Mouse (Mus musculus): ENCODE results near the gene Tmem53. TPM values are rescaled to one million over a fixed set of nuclear protein-coding genes. Genes with fewer than 3 reads are reported as not detected.

Gene Tmem53
- polyA plus RNA-seq, 1 experiment from 2014 or later, result 11.6 TPM

- Histone ChIP-seq H3K4me3 (ENCODE audit: low read depth, low read length) (no peak overlapping the region), H3K9ac (ENCODE audit: low read length) (no peak overlapping the region), H3K27me3 (ENCODE audit: control insufficient read depth, insufficient read depth, low read length) (no peaks in the 10 kb centered on the region), H3K4me2 (ENCODE audit: low read depth, severe bottlenecking) (no peak overlapping the region), H3K9me3 (ENCODE audit: control insufficient read depth, low read length) (no peaks in the 10 kb centered on the region), H3K27ac (replicated peaks; ENCODE audit: low read depth, low read length) (no peak overlapping the region), H3K4me1 (ENCODE audit: control insufficient read depth, insufficient read depth, low read length) (peaks cover 11% of the 10 kb centered on the region), H3K36me3 (ENCODE audit: control insufficient read depth, insufficient read depth, low read length) (no peaks in the 10 kb centered on the region; the same call in 1 of the 2 replicates)
- WGBS, result 87% methylated on average over 2 of the region's 2 CpGs
- no peak for DNase-seq (ENCODE audit: low spot score)
- no peak for ATAC-seq (ENCODE audit: insufficient number of reproducible peaks, low FRiP score, low TSS enrichment, low read depth)
Measured at GRCm38 (mm10) chr4:117291696-117292095, 39.9 kb downstream of the Tmem53 start.

- 79% methylated on average over 19 of the region's 19 CpGs for WGBS
- no peak for DNase-seq (ENCODE audit: low spot score)
- no peak overlapping the region for H3K27ac ChIP-seq (replicated peaks; ENCODE audit: low read depth, low read length)
- H3K9ac ChIP-seq (ENCODE audit: low read length), result no peak overlapping the region
- no peak overlapping the region for H3K4me3 ChIP-seq (ENCODE audit: low read depth, low read length)
- no peaks in the 10 kb centered on the region for H3K4me1 ChIP-seq (ENCODE audit: control insufficient read depth, insufficient read depth, low read length)
- no peak for ATAC-seq (ENCODE audit: insufficient number of reproducible peaks, low FRiP score, low TSS enrichment, low read depth)
- no peaks in the 10 kb centered on the region for H3K27me3 ChIP-seq (ENCODE audit: control insufficient read depth, insufficient read depth, low read length)
- H3K9me3 ChIP-seq (ENCODE audit: control insufficient read depth, low read length), result no peaks in the 10 kb centered on the region
- no peak overlapping the region for H3K4me2 ChIP-seq (ENCODE audit: low read depth, severe bottlenecking)
- H3K36me3 ChIP-seq (ENCODE audit: control insufficient read depth, insufficient read depth, low read length), result no peaks in the 10 kb centered on the region
Measured at GRCm38 (mm10) chr4:117296849-117297593, 45.3 kb downstream of the Tmem53 start.

GRCm38 (mm10) chr4:117297819-117298218 is 46.1 kb downstream of the Tmem53 start:
- Histone ChIP-seq H3K27me3 (ENCODE audit: control insufficient read depth, insufficient read depth, low read length) (peaks cover 5% of the 10 kb centered on the region), H3K27ac (replicated peaks; ENCODE audit: low read depth, low read length) (no peak overlapping the region), H3K9me3 (ENCODE audit: control insufficient read depth, low read length) (no peaks in the 10 kb centered on the region), H3K36me3 (ENCODE audit: control insufficient read depth, insufficient read depth, low read length) (no peaks in the 10 kb centered on the region), H3K9ac (ENCODE audit: low read length) (no peak overlapping the region), H3K4me3 (ENCODE audit: low read depth, low read length) (no peak overlapping the region), H3K4me2 (ENCODE audit: low read depth, severe bottlenecking) (no peak overlapping the region), H3K4me1 (ENCODE audit: control insufficient read depth, insufficient read depth, low read length) (no peaks in the 10 kb centered on the region)
- DNase-seq (ENCODE audit: low spot score), result no peak
- WGBS, result 61% methylated on average over 9 of the region's 9 CpGs
- ATAC-seq (ENCODE audit: insufficient number of reproducible peaks, low FRiP score, low TSS enrichment, low read depth), result no peak

- no peak overlapping the region for H3K27ac ChIP-seq (replicated peaks; ENCODE audit: low read depth, low read length)
- H3K9ac ChIP-seq (ENCODE audit: low read length), result no peak overlapping the region
- H3K4me2 ChIP-seq (ENCODE audit: low read depth, severe bottlenecking), result no peak overlapping the region
- H3K4me1 ChIP-seq (ENCODE audit: control insufficient read depth, insufficient read depth, low read length), result peaks cover 12% of the 10 kb centered on the region; the same call in 1 of the 2 replicates
- DNase-seq (ENCODE audit: low spot score) (no peak), ATAC-seq (ENCODE audit: insufficient number of reproducible peaks, low FRiP score, low TSS enrichment, low read depth) (no peak)
- WGBS, result 65% methylated on average over 10 of the region's 10 CpGs
- no peak overlapping the region for H3K4me3 ChIP-seq (ENCODE audit: low read depth, low read length)
- H3K9me3 ChIP-seq (ENCODE audit: control insufficient read depth, low read length), result no peaks in the 10 kb centered on the region
- peaks cover 22% of the 10 kb centered on the region for H3K27me3 ChIP-seq (ENCODE audit: control insufficient read depth, insufficient read depth, low read length)
- H3K36me3 ChIP-seq (ENCODE audit: control insufficient read depth, insufficient read depth, low read length), result no peaks in the 10 kb centered on the region
Measured at GRCm38 (mm10) chr4:117299921-117300320, 48.2 kb downstream of the Tmem53 start.

GRCm38 (mm10) chr4:117302027-117302806 is 50.5 kb downstream of the Tmem53 start:
- Histone ChIP-seq H3K4me3 (ENCODE audit: low read depth, low read length) (no peak overlapping the region), H3K36me3 (ENCODE audit: control insufficient read depth, insufficient read depth, low read length) (no peaks in the 10 kb centered on the region), H3K9ac (ENCODE audit: low read length) (no peak overlapping the region), H3K27me3 (ENCODE audit: control insufficient read depth, insufficient read depth, low read length) (peaks cover 37% of the 10 kb centered on the region), H3K4me1 (ENCODE audit: control insufficient read depth, insufficient read depth, low read length) (peaks cover 16% of the 10 kb centered on the region; the same call in 1 of the 2 replicates), H3K4me2 (ENCODE audit: low read depth, severe bottlenecking) (no peak overlapping the region), H3K9me3 (ENCODE audit: control insufficient read depth, low read length) (no peaks in the 10 kb centered on the region), H3K27ac (replicated peaks; ENCODE audit: low read depth, low read length) (no peak overlapping the region)
- DNase-seq (ENCODE audit: low spot score) (no peak), ATAC-seq (ENCODE audit: insufficient number of reproducible peaks, low FRiP score, low TSS enrichment, low read depth) (no peak)
- WGBS, result 18% methylated on average over 14 of the region's 14 CpGs

- Histone ChIP-seq H3K27ac (replicated peaks; ENCODE audit: low read depth, low read length) (no peak overlapping the region), H3K36me3 (ENCODE audit: control insufficient read depth, insufficient read depth, low read length) (no peaks in the 10 kb centered on the region), H3K4me1 (ENCODE audit: control insufficient read depth, insufficient read depth, low read length) (peaks cover 20% of the 10 kb centered on the region; the same call in 1 of the 2 replicates), H3K27me3 (ENCODE audit: control insufficient read depth, insufficient read depth, low read length) (peaks cover 37% of the 10 kb centered on the region), H3K4me3 (ENCODE audit: low read depth, low read length) (peak overlapping the region; percentile 38), H3K9ac (ENCODE audit: low read length) (peak overlapping the region; percentile 18; the same call in 1 of the 2 replicates), H3K4me2 (ENCODE audit: low read depth, severe bottlenecking) (peak overlapping the region; percentile 87), H3K9me3 (ENCODE audit: control insufficient read depth, low read length) (no peaks in the 10 kb centered on the region)
- no peak for ATAC-seq (ENCODE audit: insufficient number of reproducible peaks, low FRiP score, low TSS enrichment, low read depth)
- WGBS, result 9% methylated on average over 29 of the region's 30 CpGs
- no peak for DNase-seq (ENCODE audit: low spot score)
Measured at GRCm38 (mm10) chr4:117303581-117304238, 52.0 kb downstream of the Tmem53 start.

- no peak overlapping the region for H3K27ac ChIP-seq (replicated peaks; ENCODE audit: low read depth, low read length)
Measured at GRCm38 (mm10) chr4:117304239-117305025, 52.7 kb downstream of the Tmem53 start.

More at GRCm38 (mm10) chr4:117304239-117305025, 52.7 kb downstream of the Tmem53 start:
- H3K4me3 ChIP-seq (ENCODE audit: low read depth, low read length), result peak overlapping the region; percentile 38
- H3K9me3 ChIP-seq (ENCODE audit: control insufficient read depth, low read length), result no peaks in the 10 kb centered on the region
- no peaks in the 10 kb centered on the region for H3K36me3 ChIP-seq (ENCODE audit: control insufficient read depth, insufficient read depth, low read length)
- H3K4me1 ChIP-seq (ENCODE audit: control insufficient read depth, insufficient read depth, low read length), result peaks cover 20% of the 10 kb centered on the region; the same call in 1 of the 2 replicates
- 1% methylated on average over 54 of the region's 54 CpGs for WGBS
- H3K27me3 ChIP-seq (ENCODE audit: control insufficient read depth, insufficient read depth, low read length), result peaks cover 37% of the 10 kb centered on the region
- peak overlapping the region; percentile 87 for H3K4me2 ChIP-seq (ENCODE audit: low read depth, severe bottlenecking)
- peak overlapping the region; percentile 18; the same call in 1 of the 2 replicates for H3K9ac ChIP-seq (ENCODE audit: low read length)
- DNase-seq (ENCODE audit: low spot score) (no peak), ATAC-seq (ENCODE audit: insufficient number of reproducible peaks, low FRiP score, low TSS enrichment, low read depth) (no peak)

Measured in limb, embryonic 11.5 days (tissue).